Mouse (Mus musculus) intestine, embryonic 14.5 days (tissue): Measurements from ENCODE around the gene Rpl6. TPM values are rescaled to one million over a fixed set of nuclear protein-coding genes. Genes with fewer than 3 reads are reported as not detected.

Source experiments
- polyA plus RNA-seq: library from polyadenylated mRNA; unstranded; fragments of >200 nt; fragmentation: Nextera tagmentation; extraction: Ambion mirVana; gene quantifications from 2 replicates; pipeline ENCODE4 v1.2.1, GENCODE M21; 2014

Rpl6 gene
- polyA plus RNA-seq, 1 experiment from 2014 or later, result 768 TPM

Other genes with a start within 250 kb of the Rpl6 start
- 0.11 and 0.19 TPM in 2 replicates for gene Rph3a, start 194.4 kb upstream of the Rpl6 start, polyA plus RNA-seq
- 23.2 and 24.3 TPM in 2 replicates for gene Ptpn11, start 13.1 kb upstream of the Rpl6 start, polyA plus RNA-seq
- gene Hectd4, start 15.7 kb downstream of the Rpl6 start, polyA plus RNA-seq, result 8.0 and 8.1 TPM in 2 replicates
- gene Trafd1, start 181.2 kb downstream of the Rpl6 start, polyA plus RNA-seq, result 72.4 and 74.9 TPM in 2 replicates
- gene Naa25, start 193.5 kb downstream of the Rpl6 start, polyA plus RNA-seq, result 47.4 and 53.2 TPM in 2 replicates
- gene Tmem116, start 247.4 kb downstream of the Rpl6 start, polyA plus RNA-seq, result 1.8 and 2.7 TPM in 2 replicates
- 164 and 167 TPM in 2 replicates for gene Erp29, start 248.0 kb downstream of the Rpl6 start, polyA plus RNA-seq